Mouse (Mus musculus) adrenal gland, adult 18-20 months (tissue): ENCODE results near the gene Vmn1r127. TPM values are rescaled to one million over a fixed set of nuclear protein-coding genes. Genes with fewer than 3 reads are reported as not detected.
"Not testable (repeated sequence)": the region's sequence is repeated elsewhere in the genome, so short reads cannot be mapped to it uniquely, and the experiment has no call there.

Experiments used
- DNase-seq, 2 experiments: peaks; one replicate each; pipeline ENCODE4 v3.0.0; 2021 to 2022; ENCODE audit warnings: low spot score in 2 of 2
- long read RNA-seq, 2 experiments: library from polyadenylated mRNA; stranded (forward); transcript quantifications; one replicate each; pipeline ENCODE4 v2.0.0; 2021
- total RNA-seq, 2 experiments: library from RNA; stranded (reverse); gene quantifications; 1 replicate in 1 of 2; 2 replicates in 1 of 2; pipeline ENCODE4 v1.2.3; 2021

Vmn1r127 gene
- total RNA-seq: not detected
- long read RNA-seq, experiment 1: 0 reads
- long read RNA-seq, experiment 2: 0 reads

DNA sequence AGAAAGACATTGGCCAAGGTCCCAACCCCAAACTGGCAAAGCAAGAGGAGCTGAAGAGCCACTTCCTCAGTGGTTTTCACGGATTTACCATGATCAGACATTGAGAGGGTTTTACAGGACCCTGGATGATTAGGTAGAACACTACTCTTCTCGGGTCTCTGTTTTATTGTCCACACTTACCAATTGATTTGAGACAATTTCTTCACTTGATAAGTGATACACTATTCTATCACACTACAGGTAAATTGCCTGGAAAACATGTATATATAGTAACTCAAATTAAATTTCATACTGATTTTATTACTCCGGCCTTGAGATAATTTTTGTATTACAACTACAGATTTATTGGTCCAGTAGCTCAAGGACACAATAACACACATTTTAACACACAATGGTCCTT, at the start of gene Vmn1r127:
Gene Vmn1r127 (minus strand): TSS at position 101 of the 400 bp plus-strand sequence.
- not testable (repeated sequence) for DNase-seq

DNA sequence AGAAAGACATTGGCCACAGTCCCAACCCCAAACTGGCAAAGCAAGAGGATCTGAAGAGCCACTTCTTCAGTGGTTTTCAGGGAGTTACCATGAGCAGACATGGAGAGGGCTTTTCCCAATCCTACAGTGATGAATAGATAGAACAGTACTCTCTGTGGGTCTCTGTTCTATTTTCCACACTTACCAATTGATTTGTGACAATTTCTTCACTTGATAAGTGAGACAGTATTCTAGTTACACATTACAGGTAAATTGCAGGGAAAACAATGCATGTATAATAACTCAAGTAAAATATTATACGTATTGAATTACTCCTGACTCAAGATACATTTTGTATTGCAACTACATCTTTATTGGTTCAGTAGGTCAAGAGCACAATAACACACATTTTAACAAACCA, 41.5 kb upstream of the Vmn1r127 start, which contains the start of gene Vmn1r129:
Gene Vmn1r129 (minus strand): TSS at position 101 of the 400 bp plus-strand sequence.
- DNase-seq: not testable (repeated sequence)

DNA sequence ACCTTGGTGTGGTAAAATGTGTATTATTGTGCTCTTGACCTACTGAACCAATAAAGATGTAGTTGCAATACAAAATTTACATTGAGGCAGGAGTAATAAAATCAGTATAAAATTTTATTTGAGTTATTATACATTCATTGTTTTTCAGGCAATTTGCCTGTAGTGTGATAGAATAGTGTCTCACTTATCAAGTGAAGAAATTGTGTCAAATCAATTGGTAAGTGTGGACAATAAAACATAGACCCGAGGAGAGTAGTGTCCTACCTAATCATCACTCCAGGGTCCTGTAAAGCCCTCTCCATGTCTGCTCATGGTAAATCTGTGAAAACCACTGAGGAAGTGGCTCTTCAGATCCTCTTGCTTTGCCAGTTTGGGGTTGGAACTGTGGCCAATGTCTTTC, 29.4 kb upstream of the Vmn1r127 start, which contains the start of gene Vmn1r128:
Gene Vmn1r128 (plus strand): TSS at position 301 of the 400 bp plus-strand sequence.
- DNase-seq: not testable (repeated sequence)

DNA sequence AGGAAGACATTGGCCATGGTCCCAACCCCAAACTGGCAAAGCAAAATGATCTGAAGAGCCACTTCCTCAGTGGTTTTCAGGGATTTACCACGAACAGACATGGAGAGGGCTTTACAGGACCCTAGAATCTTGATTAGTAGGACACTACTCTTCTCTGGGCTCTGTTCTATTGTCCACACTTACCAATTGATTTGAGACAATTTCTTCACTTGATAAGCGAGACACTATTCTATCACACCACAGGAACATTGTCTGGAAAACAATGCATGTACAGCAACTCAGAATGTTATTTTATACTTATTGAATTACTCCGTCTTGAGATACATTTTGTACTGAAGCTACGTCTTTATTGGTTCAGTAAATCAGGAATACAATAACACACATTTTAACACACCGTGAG, 18.3 kb downstream of the Vmn1r127 start, which contains the start of gene Vmn1r126:
Gene Vmn1r126 (minus strand): TSS at position 101 of the 400 bp plus-strand sequence.
- DNase-seq: not testable (repeated sequence)

DNA sequence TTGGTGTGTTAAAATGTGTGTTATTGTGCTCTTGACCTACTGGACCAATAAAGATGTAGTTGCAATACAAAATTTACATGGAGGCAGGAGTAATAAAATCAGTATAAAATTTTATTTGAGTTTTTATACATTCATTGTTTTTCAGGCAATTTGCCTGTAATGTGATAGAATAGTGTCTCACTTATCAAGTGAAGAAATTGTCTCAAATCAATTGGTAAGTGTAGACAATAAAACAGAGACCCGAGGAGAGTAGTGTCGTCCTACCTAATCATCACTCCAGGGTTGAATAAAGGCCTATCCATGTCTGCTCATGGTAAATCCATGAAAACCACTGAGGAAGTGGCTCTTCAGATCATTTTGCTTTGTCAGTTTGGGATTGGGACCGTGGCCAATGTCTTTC, 47.8 kb downstream of the Vmn1r127 start, which contains the start of gene Vmn1r125:
Gene Vmn1r125 (plus strand): TSS at position 301 of the 400 bp plus-strand sequence.
- not testable (repeated sequence) for DNase-seq

Other genes with a start within 250 kb of the Vmn1r127 start
- gene Vmn1r121, start 221.3 kb downstream of the Vmn1r127 start, total RNA-seq: not detected
- gene Vmn1r122, start 185.7 kb downstream of the Vmn1r127 start, total RNA-seq: not detected
- gene Vmn1r123, start 157.7 kb downstream of the Vmn1r127 start, total RNA-seq: not detected
- not detected for gene Gm5157, start 129.4 kb downstream of the Vmn1r127 start, total RNA-seq
- not detected for gene Vmn1r124, start 59.2 kb downstream of the Vmn1r127 start, total RNA-seq
- gene Vmn1r125, start 47.7 kb downstream of the Vmn1r127 start, total RNA-seq: not detected
- gene Vmn1r126, start 18.4 kb downstream of the Vmn1r127 start, total RNA-seq: not detected
- gene Vmn1r128, start 29.5 kb upstream of the Vmn1r127 start, total RNA-seq: not detected
- gene Vmn1r129, start 41.4 kb upstream of the Vmn1r127 start, total RNA-seq: not detected
- not detected for gene Gm6882, start 112.9 kb upstream of the Vmn1r127 start, total RNA-seq
- gene Vmn1r130, start 191.9 kb upstream of the Vmn1r127 start, total RNA-seq: not detected
- gene Vmn1r131, start 226.2 kb upstream of the Vmn1r127 start, total RNA-seq: not detected